Mouse (Mus musculus) frontal cortex, postnatal 36 days (tissue): ENCODE results near the gene Gm20388.

Experiments
- DNase-seq, 2 experiments: peaks; one replicate each; pipeline ENCODE4 v3.0.0; 2022; ENCODE audit warnings: low spot score in 2 of 2

Gm20388 gene

DNA sequence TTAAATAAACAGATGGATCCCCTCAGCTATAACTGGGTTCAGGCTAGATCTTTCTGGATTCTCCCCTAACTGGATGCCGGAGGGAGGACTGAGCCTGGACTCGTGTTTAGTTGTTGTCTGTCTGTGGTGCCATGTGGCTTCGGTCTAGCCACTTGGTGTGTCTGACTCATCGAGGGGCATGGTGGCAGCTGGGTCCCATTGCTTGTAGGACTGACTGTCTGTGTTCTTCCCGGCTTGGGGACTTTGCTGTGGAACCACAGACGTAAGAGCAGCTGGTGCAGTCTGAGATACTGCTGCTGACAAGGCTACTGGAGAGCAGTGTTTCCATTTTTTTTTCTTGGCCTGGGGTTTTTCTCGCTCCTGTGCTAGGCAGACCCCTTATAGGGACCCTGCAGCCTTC is 613.0 kb downstream of the Gm20388 start:
- DNase-seq, result no peak

DNA sequence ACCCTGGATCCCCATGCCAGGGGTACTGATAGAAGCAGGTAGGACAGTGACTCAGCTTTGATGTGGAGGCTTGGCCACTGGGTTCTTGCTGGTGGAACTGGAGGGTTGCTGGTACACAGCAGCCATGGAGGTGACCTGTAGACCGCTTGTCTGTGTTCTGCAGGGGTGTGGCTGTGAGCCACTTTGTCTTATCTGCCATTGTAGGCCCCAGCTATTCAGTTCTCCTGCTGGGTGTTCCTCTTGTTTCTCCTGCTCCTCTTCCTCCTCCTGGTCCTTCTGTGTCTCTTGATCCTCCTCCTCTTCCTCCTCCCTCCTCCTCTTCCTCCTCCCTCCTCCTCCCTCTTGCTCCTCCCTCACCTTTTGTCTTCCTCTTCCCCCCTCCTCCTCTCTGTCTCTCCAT is 614.5 kb downstream of the Gm20388 start:
- no peak for DNase-seq

DNA sequence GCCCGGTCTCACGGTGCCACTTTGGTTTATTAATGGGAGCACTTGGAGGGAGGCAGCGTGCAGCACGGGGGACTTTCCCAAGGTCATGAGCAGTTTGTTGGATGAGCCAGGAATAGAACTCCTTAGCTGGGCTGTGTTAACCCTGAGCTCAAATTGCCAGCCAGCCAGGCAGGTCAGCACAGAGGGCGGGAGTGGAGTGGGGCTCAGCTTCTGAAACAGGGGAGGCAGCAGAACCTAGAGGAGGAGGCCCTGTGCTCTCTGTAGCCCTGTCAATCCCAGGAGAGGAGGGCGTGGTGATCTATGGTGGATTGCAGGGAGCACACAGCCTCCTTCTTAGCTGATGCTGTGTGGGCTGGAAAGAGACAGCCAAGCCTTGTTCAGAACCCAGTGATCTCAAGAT is 615.2 kb downstream of the Gm20388 start:
- DNase-seq, result no peak

DNA sequence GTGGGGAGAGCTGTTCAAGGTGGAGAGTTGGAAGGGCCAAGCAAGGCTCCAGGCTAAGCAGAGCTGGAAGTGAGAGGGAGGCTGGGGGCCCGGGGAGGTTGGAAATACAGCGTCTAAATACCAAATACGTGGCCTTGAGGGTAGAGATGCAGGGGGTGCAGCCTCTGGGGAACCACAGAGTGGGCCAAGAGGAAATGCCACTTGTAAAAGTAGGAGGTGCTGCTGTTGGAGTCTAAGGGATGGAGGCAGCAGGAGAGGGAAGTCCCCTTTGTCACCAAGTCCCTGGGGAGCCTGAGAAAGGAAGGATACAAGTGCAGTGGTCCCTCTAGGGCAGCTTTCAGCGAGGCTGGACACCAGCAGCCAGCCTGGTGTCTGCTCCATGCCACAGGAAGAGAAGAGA is 615.9 kb downstream of the Gm20388 start:
- DNase-seq, result no peak

DNA sequence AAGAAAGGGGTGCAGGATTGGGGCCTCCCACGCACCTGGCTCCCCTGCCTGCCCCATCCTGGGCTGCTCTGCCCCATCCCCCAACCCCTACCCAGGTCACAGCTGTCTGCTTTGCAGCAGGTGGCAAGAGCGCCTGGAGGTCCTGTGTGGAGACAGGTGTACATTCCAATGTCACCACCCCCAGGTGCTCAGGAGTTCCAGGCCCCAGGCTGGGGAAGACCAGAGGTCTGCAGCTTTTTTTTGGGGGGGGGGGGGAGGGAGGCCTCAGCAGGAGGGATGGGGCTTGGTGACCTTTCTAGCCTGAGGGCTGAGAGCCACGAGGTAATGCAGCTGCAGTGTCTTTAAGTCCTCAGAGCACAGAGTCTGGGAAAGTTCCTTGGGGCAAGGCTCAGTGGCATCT is 617.7 kb downstream of the Gm20388 start:
- DNase-seq, result no peak

DNA sequence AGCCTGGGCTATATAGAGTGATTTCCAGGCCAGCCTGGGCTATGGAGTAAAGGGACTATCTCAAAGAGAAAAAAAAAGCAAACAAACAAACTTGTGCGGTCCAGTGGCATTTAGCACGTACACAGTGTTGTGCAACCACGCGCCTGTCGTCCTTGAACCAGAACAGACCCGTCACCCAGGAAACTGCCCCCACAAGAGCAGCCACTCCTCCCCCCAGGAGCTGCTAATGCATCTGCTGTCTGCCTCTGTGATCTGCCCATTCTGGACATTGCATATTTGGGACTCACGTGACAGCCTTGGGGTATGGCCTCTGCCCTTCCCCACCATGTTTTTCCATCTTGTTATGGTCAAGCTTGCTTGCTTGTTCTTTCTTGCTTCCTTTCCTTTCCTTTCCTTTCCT is 618.6 kb downstream of the Gm20388 start:
- no peak for DNase-seq

DNA sequence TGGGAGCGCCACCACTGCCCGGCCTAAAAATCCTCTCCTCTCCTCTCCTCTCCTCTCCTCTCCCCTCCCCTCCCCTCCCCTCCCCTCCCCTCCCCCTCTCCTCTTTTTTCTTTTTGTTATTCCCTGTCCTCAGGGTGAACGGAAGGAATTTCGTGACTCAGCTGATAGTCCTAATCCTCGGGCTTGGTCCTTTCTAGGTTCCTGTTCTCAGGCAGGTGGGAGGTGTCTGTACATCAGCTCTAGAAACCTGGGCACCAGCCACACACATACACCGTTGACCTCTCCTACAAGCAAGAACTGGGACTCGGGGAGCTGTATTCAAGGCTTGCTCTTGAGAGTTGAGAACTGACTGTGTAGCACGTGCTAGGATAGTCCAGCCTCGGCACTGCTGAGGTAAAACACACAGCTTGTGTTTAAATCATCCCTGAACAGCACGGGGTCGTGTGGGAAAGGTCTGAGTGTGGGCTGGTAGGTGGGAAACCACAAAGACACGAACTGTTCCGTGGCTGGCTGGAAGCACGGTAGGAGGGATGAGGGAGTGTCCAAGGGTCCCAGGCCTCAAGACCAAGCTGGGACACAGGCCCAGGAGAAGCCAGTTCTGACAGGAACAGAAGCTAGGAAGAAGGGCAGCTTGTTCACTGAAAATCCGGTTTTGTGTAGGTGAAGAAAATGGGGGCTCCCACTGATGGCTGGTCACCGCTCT is 620.5 kb downstream of the Gm20388 start:
- DNase-seq, result no peak

DNA sequence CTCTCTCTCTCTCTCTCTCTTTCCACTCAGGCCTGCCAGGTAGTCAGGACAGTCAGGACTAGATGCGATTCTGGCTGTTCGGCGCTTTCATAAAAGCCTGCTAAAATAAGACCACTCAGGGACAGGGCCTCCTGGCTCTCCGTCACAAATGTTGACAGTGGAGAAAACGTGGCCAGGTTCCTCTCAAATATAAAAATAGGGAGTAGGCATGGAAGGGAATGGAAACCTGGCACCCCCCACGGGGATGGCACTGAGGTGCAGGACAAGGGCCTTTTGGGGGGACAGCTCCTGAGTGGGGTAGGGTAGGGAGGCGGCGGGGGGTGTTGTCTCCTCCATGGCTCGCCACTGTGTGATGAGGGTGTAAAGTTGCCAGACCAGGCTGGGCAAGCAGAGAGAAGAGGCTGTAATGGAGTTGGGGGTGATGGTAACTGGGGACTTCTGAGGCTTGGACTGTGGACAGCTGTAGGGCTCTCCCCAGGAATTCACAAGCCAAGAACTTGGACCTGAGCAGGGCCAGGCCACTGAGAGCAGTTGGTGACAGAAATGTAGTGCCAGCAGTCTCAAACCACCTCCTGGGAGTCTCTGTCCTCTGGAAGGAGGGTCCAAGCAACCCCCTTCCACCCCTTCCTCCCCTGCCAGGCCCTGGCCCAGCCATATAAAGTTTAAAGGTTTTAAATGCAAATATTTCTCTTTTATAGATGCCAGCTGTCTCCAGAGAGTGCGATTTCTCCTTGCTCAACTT is 621.3 kb downstream of the Gm20388 start:
- no peak for DNase-seq

DNA sequence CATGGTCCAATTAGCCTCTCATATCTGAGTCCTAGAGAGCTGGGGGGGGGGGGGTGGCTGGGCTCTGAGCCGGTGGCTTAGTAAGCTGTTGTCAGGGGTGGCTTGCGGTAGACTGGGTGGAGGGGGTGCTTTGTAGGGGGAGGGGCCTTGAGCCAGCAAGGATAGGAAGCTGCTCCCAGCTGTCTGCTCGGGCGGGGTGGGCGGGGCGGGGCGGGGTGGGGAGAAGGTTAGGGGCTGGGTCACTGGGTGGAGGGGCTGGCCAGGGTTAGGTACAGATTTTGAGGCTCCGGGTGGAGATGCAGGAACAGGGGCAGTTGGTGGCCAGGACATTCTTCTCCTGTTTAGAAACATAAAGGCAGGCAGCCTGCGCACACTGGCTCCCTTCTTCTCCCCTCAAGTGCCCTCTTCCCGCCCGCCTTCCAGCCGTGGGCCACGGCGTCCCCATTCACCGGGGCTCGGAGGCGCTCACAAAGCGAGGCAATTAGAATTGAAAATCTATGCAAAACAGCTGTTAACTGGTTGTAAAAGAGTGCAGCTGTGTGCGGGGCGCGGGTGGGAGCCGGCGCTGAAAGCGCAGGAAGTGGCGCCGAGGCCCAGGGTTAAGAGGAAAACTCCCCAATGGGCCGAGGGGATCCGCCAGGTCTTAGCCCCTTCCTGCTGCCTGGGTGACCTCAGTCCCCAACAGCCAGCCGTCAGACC is 622.0 kb downstream of the Gm20388 start:
- DNase-seq, result peak in 1 of 2 experiments; percentile 52

DNA sequence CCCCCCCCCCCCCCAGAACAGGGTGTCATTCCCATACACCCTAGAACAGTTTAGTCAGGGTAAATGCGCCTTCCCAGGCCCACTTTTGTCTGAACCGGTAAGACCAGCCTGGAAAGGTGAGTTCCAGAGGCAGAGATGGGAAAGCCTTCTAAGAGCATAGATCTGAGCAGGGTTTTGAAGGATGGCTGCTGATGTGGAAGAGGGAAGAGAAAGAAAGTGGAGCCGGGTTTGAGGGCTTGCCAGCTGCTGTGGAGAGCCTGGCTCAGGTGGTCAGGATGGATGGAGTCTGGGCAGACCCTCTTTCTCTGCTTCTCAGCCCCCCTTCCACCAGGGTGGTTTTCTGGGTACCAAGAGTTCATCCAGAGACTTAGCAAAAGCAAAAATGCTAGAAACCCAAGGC is 622.7 kb downstream of the Gm20388 start:
- no peak for DNase-seq

DNA sequence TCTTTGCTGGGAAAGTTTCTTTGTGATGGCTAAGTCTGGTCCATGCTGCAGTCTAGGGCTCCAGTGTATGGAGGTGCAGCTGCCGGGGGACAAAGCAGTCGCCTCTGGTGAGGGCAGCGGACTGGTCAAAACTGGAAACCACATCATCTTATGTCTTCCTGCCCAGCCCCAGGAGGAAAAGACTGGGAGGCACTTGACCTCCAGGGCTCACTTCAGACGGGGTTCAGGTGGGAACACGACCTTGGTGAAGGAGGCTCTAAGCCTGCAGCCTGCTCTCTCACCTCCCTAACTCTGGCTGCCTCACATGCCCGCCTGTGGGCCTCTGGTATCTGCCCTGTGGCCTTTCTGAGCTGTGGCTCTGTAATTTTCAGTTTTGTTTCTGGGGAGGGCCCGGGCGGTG is 623.4 kb downstream of the Gm20388 start:
- DNase-seq, result no peak

DNA sequence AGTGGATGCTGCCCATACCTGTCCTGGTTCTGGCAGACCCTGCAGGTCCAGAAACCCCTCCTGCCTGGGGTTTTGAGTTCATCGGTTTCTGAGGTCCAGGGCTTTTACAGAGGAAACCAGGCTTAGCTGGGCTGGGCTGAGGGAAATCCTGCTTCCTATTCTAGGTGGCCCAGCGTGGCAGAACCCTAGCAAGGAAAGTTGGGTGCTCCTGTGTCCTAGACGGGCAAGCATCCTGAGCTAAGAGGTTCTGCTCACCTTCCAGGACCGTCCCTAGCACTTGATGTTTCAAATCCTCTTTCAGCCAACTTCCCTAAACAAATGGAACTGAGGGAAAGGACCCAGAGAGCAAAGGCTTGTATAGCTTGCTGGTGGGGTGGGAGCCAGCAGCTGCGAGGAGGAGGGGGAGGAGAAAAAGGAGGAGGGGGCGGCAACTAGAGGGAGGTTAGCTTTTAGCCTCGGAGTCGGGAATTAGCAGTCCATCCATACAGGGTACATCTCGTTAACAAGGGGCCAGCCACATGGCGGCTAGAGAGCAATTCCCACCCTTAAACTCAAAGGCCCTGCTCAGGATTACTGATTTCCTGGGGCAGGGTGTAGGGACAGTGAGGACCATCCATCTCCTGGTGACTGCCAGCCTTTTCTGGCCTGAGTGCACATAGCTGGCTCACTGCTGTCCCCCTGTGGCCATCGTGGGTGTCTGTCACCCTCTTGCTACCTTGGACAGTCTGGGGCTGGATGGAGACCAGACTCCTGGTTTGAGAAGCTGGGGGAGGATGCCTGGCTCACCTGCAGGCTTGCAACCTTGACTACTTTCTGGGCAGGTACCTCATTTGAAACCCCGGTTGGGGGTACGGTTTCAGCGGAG is 624.1 kb downstream of the Gm20388 start:
- DNase-seq, result peak; percentile 75 to 76

DNA sequence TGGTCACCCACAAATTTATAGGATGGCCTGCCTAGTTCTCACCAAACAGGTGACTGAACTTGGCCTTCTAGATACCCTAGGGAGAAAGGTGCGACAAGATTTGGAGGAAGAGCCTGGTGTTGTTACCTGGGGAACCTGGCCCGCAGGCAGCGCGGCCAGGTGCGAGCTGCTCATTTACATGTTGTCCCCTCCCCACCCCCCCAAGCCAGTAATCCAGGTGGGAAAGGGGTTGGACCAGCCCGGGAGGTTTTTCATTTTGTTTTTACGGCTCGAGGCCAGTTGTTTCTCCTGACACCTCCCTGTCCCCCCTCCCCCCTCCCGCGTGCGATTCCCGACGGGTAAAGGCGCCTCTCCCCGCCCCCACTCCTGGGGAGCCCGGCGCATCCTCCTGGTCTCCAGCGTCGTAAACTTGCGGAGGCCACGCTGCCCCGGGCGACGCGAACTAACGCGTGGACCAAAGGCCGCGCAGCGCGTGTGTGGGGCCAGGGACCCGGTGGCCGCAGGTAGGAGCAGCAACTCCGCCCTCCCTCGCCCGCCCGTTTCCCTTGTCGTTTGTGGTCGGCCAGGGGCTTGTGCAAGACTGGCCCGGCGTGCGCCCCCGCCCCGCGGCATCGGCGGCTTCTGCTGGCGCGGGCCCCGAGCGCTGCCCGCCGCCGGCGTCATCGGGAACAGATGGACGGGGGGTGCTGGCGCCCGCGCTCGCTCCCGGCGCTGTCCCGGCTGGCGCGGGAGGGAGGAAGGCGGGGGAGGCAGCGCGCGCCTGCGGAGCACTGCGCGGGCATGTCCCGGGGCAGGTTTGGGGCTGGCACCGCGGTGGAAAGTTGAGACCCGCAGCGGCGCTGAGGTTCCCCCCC is 625.0 kb downstream of the Gm20388 start:
- DNase-seq, result peak; percentile 72 to 81

DNA sequence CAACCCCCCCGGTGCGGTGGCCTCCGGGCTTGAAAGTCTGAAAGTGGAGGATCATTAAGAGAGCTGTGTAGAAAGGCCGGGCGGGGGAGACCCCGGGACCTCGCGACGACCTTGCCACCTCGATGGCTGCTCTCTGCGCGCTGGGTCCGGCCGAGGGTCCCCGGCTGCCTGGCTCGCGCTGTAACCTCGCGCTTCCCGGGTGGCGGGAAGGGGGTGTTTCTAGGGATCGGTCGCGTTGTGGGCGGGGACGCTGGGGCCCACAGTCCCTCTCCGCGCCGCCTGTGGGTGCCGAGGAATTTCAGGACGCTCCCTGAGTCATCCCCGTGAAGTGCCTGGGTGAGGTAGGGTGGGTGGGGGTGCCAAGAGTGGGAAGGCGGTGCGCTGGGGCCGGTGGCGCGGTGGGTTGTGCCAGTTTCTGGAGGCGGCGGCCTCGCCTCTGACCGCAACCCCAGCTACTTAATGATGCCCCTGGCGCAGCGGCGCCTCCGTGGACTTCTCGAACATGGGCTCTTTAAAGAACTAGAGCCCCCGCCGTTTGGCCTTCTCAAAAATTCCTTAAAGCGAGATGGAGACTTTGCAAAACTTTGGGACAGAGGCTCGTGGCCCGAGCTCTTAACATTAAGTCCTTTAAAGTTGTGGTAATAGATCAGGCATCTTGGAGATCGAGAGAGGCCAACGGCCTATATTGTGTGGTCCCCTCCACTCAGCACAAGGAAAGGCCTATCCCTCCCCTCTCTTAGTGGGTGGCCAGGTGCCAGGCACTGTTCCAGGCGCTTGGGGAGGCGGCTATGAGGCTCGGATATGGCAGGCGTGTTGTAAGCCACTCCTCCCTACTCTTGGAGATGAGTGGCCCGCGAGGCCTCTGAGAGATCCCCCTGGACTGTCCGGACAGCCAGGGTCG is 625.9 kb downstream of the Gm20388 start:
- DNase-seq, result peak; percentile 57 to 69

DNA sequence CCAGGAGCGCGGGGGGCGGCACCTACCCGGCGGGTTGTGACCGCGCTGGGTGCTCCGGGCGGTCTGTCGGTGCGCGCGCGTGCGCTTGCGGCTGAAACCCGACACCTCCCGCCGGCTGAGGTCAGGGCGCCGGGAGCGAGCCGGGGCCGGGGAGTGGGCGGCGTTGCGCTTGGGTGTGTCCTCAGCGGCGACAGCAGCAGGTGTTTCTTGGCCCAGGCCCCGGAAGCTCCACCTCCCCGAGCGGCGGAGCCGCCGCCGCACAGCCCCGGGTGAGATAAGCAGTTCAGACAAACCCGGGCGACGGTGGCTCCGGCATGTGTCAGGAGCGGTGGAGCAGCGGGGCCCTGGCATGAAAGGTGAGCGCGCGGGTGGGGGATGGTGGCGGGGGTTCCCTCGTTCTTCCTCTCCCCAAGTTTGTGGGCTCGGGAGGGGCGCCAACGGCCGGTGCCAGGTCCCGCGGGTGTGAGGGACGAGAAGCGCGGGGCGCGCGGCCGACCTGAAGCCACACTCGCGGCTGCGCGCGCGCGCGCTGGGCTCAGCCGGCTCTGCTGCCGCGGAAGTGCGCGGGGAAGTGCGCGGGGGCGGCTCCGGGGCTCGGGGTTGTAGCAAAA is 626.7 kb downstream of the Gm20388 start:
- DNase-seq, result peak in 1 of 2 experiments; percentile 49

DNA sequence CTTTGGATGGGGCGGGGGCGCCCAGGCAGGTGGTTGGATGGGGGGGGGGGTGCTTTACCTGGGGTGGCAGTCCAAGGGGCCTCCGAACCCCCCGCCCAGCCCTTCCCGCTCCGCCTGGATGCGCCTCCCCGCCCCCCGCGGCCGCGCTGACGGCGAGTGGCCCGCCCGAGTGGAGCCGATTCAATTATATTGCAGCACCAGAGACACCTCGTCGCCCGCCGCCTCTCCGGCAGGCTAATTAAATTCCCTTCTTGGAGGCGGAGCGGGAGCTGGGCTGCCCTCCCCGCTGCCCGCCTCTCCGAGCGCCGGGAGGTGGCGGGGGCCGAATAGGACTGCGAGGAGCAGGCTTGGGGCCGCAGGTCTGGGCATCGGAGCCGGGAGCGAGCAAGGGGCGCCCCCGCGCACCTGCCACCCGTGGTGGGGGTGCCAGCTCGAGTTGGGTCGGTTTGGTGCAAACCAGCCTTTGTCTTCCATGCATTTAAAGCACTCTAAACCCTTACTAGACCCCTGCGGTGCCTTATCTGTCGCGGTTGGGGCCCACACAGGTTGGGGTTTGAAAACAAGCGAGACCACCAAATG is 627.3 kb downstream of the Gm20388 start:
- DNase-seq, result peak; percentile 64 to 65

DNA sequence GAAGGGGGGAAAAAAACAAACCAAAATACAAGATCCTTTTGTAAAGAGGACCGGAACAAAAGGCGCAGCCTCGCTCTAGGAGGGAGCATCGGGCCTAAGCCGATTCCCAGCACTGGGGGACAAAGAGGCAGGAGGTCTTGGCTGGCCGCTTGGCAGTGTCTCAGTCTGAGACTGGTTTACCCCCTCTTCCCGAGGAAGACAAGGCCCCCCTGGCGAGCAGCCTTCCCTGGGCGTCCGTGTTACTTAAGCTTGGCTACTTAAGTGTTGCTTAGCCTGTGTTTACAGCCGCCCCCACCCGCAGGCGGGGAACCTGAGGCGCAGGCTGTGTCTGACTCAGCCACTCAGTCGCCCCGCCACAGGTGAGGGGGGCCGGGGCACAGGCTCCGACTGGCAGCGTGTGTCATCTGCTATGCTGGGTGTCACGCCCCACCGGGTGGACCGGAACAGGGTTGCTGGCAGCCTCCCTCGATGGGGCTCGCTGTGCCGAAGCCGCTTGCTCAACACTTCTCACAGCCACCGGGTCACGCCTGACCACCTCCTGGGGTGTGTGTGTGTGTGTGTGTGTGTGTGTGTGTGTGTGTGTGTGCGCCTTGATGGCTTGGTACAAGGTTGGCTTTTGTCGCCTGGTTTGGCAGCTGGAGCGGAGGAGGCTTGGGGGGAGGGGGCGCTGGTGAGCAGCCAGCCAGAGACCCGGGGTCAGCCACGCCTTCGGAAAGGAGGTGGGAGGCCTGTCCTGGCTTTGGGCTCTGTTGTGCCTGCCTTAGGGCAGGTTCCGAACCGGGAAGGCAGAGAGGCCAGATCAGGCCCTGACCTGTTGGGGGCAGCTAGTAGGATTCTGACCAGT is 628.0 kb downstream of the Gm20388 start:
- peak; percentile 65 to 69 for DNase-seq

DNA sequence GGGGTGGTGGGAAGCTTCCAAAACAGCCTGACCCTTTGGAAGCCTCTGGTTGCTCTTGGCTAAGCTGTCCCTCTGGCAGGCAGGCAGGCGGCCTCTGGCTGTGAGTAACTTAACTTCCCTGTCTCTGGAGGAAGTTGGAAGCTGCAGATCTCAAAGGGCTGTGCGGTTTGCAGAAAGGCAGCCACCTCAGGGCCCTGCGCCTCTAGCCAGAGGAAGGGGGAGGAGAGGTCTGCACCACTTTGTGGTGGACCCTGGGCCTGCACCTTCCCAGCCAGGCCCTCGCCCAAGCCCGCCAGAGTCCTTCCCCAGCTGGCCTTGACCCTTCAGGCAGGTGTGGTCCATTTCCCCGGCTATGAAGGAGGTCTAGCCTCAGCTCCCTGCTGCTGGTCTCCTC is 628.7 kb downstream of the Gm20388 start:
- no peak for DNase-seq
